Mouse (Mus musculus) gastrocnemius, postnatal 25 days (tissue): ENCODE measurements around the gene Hist1h2ah. TPM values are rescaled to one million over a fixed set of nuclear protein-coding genes. Genes with fewer than 3 reads are reported as not detected.
A peak's percentile ranks its signal among the peaks of the same experiment; 100 is the strongest.

ENCODE experiments used
- DNase-seq: peaks from one replicate; pipeline ENCODE4 v3.0.0; 2022
- total RNA-seq, 2 experiments: library from RNA; stranded (reverse); gene quantifications; 1 replicate in 1 of 2; 2 replicates in 1 of 2; pipeline ENCODE4 v1.2.3; 2021

Gene Hist1h2ah
- total RNA-seq, 2 experiments from 2014 or later = 2.9 to 7.7 TPM

DNA sequence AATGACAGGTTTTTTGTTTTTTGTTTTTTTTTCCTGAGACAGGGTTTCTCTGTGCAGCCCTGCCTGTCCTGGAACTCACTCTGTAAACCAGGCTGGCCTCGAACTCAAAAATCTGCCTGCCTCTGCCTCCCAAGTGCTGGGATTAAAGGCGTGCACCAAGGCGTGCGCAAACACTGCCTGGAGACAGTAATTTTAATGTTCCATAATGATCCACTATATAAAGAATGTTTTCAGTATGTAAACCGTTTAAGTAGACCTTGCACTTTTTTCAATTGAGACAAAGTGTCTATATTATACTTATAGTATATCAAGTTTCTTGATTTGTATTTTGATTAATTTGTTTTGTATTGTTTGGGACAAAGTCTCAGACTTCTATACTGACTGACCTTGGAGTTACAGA is 4.0 kb upstream of the Hist1h2ah start:
- DNase-seq = no peak

DNA sequence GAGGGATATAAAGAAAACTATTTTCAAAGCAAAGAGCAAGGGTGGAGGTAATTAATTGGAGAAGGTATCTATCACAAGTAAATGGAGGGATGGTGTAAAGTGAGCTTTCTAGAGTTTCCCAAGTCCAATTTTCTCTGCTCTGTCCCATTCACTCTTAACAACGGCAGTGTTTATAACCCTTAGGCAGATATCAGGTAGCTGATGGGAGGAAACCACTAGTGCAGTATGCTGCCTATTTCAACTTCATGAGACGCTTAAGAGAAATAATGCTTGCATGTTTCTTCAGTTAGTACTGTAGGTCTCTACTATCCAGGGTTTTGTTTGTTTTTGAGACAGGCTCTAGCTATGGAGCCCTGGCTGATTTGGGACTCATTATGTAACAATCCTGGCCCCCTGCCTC is 2.0 kb upstream of the Hist1h2ah start:
- no peak for DNase-seq

DNA sequence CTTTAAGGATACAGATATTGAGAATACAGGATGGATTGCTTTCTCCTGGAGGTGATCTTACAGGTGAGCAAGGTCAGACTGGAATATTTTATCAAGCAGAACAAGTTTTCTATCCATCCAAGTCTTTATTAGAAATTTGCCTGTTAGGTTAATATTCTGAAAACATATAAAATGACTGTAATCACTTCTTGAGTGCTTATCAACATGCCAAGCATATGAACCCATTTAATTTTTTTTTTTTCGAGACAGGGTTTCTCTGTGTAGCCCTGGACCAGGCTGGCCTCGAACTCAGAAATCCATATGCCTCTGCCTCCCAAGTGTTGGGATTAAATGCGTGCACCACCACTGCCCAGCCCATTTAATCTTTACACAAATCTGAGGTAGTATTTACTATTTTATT is 1.6 kb upstream of the Hist1h2ah start:
- no peak for DNase-seq

DNA sequence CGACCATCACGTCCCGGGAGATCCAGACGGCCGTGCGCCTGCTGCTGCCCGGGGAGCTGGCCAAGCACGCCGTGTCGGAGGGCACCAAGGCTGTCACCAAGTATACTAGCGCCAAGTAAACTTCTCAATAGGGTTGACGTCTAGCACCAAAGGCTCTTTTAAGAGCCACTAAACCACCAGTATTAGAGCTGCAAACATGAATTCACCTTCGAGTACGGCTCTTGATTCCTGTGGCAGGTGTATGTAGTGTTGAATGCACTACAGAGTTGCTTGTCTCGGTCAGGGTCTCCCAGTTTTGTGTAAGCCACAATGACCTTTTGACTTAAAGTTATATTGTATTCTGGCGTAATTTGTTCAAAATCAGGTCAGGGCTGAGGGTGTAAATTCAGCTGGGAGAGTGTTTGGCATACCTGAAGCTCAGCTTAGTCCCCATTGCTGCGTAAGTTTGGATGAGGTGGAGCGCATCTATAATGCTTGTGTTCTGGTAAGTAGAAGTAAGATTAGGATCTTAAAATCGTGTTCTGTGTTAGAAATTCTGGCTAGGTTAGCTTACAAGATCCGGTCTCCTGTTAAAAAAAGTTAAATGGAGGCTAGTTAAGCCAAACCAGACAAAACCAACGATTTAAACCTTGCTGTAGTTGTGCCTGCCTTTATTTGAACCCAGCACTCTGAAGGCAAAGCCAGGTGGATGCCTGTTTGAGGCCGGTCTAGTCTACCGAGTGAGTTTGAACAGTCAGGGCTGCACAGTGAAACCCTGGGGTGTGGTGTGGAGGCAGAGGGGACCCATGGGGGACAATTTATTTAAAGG is 985 bp upstream of the Hist1h2ah start:
- no peak for DNase-seq

DNA sequence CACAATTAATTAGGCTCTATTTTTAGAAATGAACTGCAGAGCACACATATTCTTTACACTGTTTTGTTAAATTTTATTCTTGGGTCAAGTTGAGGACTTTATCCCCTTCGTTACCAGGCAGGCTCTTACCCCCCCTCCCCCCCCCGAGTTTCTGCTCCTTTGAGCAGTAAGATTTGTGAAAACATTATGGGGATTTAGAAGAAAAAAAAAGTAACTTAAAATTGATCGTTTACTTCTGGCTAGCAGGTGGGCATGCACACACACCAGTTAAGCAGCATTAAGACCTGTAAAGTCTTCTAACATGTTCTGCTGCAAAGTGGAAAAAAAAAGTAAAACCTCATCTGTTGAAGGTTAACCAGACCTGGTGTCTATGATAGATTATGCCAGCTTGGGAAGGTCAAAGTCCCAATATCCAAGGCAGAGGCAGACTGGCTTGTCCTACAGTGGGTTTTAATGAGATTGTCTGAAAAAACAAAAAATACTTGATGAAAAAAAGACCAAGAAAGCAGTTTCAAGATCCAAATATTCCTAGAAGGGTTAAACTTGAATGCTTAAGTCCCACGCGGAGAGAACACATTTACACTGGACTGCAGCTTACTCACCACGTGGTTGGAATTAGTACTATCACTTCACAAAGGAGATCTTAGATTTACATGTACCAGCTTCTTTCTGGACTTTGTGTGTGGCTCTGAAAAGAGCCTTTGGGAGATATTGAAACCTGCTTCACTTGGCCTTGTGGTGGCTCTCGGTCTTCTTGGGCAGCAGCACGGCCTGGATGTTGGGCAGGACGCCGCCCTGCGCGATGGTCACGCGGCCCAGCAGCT is 713 bp downstream of the Hist1h2ah start:
- DNase-seq = no peak

DNA sequence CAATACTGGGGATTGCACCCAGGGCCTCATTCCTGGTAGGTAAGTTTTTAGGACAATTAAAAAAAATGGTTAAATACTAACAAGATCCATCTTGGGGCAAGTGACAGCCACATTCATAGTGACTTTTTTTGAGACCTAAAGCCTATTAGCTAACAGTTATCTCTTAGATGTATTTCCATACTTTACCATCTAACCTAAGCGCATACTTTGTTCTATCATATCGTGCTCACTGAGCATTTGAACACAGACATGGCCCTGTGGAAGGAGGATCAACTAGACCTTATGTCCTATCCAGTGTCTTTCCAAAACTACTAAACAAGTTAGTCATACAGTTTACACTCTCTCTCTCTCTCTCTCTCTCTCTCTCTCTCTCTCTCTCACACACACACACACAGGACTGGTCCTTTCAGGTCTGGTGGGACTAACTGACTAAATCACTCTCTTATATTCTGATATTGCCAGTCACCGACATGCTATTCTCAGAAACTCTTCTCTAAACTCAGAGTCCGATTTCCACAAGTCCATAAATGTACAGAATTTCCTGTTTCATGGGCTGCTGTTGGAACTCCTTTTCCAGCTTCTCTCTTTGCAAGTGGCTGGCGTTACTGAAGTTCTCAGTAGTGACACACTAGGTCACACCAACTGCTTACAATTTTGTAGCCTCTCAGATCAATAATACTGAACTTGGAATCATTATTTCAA is 1.5 kb downstream of the Hist1h2ah start:
- DNase-seq = no peak

DNA sequence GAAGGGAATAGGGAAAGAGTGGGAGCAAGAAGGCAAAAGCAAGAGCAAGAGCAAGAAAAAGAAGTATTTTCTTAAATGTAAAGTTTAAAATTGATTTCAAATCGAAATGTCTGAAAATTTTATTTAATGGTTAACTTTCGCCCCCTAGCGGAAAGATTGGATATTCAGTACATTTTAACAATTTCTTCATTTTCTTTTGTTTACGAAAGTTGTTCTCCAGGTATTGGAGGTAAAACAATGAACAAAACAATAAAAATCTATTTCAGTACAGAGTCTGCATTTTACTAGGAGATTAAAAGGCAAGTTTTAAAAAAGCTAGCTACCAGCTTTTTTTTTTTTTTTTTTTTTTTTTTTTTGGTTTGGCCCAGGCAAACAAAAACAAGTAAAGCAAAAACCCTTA is 4.9 kb downstream of the Hist1h2ah start:
- no peak for DNase-seq

DNA sequence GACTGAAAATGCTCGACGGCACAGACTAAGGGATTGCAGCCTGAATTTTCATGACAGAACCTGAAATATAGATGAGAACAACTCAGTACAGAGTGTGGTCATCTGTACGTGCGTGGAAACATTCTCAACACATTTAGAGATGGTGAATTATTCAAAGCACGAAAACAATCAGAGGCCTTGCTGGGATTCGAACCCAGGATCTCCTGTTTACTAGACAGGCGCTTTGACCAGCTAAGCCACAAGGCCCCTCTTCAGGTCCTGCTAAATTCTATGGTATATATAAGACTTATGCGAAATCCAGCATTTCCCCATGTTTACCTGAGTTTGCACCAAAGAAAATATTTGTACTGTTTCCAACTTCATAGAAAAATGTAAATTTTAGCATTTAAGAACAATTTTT is 5.4 kb downstream of the Hist1h2ah start:
- DNase-seq = no peak

DNA sequence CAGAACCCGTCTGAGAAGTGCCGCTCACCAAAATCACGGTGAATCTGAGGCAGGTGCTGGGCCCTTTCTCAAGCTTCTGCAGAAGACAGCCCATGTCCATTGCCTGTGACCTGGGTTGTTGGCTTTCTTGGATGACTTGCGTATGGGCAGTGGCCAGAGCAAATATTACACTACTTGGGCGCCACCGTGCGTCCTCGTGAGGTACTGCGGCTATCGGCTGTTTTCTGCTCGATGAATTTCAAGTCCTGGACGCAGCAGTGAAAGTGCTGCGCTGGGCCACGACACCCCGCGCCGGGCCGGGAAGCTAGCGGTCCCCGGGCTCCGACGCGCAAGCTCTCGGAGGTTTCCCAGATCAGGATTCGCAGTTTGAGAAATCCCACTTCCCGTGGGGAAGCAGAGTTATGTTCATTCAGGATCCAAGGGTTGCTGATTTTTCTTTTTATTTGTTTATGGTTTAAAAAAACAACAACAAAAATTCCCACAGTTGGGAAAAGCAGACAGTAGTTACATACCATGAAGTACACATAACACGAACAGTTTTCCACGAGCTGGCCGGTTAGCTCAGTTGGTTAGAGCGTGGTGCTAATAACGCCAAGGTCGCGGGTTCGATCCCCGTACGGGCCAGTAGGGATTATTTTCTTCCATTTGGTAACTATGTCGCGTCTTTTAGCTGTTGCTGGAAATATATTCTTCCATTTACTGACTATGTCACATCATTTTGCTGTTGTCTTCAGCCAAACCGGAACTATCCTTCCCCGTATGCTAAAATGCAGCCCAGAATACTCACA is 6.5 kb downstream of the Hist1h2ah start:
- peak; percentile 89 for DNase-seq

DNA sequence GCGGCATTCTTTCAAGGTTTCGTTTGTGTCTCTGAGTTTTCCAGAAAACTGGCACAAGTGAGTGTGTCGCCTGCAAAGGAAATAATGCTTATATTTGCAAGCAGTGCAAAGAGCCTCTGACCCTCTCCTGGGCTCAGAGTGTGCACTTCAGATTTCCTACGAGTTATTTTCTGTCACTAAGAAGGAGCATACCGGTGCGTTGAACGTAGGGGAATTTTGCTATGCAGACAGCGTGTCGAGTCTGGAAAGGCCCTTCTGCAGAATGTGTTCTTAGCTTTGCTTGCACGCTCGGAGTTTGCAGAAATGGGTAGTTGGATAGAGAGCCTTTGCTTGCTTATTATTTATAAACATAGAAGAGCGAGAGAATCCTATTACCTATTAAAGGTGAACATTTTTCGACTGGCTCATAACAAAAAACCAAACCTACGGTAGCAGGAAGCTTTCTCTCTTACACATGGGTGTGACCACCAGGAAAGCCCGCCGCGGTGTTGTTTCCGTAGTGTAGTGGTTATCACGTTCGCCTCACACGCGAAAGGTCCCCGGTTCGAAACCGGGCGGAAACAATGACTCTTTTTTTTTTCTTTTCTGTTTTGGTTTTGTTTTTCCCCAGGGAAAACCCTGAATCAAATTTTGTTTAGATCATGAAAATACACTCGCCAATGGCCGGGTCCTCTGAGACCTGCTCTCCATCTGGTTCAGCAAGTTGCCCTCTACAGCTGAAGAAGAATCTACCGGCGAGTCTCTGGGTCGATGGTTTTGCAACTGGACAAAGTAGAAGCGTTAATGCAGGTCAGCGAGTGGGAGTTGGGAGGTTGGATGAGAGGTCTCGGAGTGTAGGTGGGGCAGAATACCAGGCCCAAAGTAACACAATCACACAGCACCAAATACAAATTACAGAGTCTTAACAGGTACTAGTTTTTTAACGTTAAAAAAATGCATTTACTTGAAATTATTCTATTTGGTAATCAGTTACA is 9.0 kb downstream of the Hist1h2ah start:
- DNase-seq = peak; percentile 67

DNA sequence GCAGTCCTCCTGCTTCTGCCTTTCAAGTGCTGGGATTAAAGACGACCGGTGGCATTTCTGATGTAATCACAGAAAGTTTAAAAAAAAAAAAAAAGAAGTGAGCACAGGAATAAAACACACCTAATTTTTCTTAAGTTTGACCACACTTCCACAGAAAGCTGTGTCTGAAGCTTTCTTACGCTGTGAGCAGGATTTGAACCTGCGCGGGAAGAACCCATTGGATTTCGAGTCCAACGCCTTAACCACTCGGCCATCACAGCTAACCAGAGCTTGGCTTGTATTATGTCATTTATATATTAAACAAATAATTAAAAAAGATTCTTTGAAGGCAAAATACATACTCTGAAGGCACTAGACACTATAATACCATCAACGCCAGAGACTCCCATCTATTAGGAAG is 13.1 kb downstream of the Hist1h2ah start:
- DNase-seq = peak; percentile 63

DNA sequence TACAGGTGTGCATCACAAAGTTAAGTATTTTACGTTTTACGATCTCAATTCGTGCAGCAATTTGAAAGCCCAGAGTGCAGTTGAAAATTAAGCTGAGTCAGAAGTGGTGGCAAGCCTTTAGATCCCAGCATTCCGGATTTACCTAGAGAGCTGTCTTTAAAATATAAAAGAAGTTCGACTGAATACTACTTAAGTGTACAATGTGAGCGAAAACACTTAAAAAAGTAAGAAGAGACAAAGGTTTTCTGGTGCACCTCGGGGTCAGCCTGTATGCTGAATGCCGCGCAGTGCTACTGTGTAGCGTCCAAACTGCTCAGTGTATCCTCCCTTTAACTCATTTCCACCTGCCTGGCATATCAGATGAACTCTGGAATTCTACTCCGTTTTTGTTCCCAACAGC is 13.8 kb downstream of the Hist1h2ah start:
- DNase-seq = no peak

DNA sequence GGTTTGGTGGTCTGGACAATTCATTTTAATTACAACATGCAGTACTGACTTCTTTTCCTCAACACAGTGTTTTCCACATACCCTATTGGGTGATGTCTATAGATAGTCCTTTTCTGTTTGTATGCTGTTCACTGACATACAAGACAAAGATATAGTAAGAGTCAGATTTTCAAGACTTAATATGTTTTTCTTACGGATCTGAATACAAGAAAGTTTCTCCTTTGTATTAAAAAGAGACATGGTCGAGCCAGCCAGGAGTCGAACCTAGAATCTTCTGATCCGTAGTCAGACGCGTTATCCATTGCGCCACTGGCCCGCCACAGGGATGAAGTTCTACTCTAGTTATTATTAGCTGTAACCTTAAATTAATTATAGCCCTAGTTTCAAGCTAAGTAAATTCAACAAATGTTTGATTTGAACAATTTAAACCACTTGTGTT is 14.4 kb downstream of the Hist1h2ah start:
- peak; percentile 41 for DNase-seq

DNA sequence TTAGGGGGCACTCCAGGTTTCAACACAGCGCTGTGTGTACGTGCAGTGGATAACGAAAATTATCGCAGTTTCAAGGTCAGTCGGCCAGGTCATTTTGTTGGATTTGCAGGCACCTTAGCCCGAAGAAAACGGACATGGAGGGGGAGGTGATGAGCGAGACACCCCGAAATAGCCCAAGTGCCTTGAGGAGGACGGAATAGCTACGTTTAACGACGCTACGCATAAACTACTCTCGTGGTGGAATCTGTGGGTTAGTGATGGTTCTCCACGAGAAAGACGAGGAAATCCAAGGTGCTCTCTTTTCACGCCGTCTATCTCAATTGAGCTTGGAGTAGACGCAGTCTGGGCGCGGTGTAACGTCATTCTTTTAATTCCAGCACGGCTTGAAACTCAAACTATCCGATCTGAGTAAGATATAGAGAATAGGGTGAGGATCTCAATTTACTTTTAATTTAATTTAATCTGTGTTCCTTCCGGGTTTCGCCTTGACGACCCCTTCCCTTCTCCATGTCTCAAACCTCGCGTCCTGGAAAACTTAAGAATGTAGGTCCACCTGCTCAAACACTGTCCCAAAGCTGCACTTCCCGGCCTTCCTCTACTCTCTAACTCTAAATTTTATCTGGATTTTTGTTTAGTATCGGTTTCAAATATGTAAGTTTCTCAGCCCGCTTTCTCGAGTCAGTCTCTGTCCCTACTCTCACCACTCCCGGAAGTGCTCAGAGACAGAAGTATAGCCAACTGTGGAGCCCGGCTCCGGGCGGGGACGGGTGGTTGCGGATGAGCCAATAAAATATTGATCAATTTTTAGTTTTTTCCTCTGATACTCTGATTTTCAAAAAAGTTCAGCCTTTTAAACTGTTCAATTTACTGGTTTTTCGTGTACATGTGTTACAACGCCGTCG is 15.2 kb downstream of the Hist1h2ah start:
- DNase-seq = no peak

DNA sequence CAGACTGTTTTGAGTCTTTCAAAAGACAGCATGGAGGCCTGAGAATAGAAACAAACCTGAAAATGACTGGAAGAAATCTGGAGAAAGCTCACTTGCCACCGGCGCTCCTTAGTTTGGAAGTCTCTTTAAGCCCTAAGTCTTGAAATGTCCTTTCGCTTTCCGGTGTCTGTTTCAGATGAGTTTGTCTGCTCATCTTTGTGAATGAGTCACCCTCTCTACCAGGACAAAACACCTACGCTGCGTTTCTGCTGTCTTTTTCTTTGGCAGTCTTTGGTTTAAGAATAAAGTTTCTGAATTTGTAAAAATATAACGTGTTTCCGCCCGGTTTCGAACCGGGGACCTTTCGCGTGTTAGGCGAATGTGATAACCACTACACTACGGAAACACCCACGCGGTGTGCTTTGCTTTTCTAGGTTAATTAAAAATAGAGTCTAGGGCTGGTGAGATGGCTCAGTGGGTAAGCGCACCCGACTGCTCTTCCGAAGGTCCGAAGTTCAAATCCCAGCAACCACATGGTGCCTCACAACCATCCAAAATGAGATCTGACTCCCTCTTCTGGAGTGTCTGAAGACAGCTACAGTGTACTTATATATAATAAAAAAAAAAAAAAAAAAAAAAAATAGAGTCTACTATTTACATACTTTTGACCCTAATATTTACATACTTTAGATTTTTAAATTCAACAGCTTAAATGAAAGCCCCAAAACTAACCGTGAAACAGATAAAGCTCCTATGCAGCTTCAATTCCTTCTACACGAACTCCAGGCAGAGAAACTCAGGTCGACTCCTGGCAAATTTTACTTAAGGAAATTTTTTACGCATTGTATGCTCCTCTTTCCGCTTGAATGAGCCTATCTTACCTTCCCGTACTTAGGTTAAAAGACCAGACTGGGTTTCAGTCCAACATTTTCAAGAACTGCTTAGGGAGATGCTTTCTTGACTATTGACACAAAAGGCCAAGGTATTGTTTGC is 19.6 kb downstream of the Hist1h2ah start:
- DNase-seq = peak; percentile 49

DNA sequence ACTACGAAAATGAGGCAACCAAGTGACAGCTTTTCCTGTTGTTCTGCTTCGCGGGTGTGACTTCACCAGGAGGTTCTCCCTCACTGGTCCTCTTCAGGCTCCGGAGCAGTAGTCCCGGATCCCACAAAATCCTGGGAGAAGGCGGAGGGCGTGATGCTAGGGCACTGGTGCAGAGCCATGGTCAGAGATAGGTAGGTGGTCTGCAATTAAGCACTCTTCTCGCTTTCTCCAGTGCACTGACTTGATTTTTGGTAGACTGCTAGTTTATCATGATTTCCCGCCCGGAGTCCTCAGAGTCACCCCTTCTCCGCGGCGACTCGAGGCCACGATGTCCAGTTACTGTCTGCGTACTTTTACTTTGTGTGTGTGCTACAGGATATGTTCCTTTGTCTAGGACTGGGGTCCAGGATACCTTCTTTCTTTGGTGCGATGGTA is 20.9 kb downstream of the Hist1h2ah start:
- DNase-seq = no peak

DNA sequence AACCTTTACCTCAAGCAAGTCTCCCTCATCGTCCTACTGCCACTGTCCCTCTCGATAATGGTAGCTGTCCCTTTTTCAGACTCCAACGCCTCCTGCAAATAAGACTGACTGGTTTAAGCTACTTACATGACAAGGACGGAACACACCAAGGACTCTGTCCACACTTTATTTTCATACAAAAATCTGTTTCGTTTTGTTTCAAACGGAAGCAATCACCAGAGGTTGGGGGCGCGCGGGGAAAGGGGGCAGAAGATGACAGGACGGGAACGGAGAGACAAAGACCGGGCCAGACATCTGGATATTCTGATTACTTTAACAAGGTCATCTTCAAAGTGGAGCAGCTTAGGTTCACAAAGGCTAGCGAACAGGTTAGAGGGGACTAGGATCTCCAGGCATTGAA is 21.7 kb downstream of the Hist1h2ah start:
- DNase-seq = no peak

DNA sequence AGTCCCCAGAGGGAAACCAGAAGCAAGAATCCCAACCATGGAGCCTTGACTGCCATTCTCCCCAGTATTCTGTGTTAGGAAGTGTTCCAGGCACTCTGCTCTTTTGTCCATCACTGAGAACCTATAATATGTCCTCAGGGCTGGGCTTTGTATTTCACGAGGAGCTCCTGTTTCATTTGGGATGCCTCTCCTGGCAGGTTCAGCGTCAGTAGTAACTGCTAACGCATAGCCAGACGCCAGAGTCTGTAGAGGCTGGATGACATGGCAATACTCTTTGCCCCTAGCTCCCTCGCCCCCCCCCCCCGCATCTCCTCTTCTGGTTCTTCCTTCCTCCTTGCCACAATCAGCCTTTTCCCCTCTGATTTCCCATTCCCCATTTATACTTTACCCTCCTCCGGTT is 25.7 kb downstream of the Hist1h2ah start, which contains the start of gene Prss16:
Prss16 (minus strand) TSS at position 101 of the 400 bp plus-strand sequence.
- no peak for DNase-seq
